Mouse (Mus musculus): ENCODE measurements around the gene Ppp1r10.
"Not testable (repeated sequence)": the region's sequence is repeated elsewhere in the genome, so short reads cannot be mapped to it uniquely, and the experiment has no call there.

The Ppp1r10 gene

DNA sequence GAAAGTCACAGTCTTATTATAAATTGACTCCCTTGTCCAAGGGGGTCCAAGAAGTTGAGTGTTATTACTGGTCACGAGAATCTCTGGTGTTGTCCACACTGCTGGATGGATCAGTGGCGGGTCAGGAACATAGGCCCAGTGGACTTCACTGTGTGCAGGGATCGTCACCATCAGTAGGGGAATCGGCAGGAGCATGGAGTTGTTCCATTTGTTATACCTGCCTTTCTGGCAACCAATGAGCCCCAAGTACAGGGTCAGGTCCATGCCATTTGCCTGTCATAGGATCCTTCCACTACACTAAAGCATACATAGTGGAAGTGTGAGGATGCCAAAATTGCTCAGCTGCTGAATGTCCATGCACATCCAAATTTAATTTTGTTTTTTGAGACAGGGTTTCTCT is 16.4 kb downstream of the Ppp1r10 start:
- DNase-seq: no peak

DNA sequence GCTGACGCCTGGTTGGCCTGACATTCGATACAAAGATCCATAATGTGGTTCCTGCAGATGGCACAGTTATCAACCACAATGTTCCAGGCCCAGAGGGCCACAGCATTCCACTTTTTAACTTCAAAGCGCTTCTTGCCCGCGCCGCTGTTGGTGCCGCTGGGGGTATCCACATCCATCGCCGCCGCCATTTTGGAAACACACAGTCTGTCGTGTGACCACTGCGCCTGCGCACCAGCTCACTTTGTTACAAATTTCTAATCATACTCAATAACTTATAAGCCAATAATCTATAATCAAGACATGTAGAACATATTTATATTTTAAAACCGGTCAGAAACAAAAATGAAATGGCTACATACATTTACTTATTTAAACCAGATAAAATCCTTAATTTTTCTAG is 19.5 kb downstream of the Ppp1r10 start:
- DNase-seq: not testable (repeated sequence)

DNA sequence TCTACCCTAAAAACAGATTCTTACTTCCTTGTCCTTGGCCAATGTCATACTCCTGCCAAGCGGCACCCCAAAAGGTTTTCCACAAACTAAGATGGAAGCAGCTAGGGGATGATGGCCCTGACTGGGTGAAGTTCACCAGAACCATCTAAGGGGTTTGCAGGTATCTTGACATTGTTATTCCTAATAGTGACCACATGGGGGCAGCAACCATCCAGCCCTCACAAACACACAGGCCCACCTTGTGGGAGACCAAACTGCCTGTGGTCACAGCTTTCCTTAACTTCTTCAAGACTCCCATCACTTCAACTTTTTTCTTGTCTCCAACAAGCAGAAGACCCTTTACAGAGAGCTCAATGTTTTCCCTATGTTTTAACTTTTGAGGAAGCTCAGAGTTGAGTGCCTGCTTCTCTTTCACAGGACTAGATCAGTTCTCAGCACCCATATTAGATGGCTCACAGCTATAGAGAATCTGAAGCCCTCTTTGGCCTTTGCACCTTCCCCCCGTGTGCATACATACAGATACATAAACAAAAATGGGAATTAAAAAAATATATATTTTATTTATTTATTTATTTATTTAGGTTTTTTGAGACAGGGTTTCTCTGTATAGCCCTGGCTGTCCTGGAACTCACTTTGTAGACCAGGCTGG is 21.6 kb downstream of the Ppp1r10 start:
- DNase-seq: peak; percentile 64

DNA sequence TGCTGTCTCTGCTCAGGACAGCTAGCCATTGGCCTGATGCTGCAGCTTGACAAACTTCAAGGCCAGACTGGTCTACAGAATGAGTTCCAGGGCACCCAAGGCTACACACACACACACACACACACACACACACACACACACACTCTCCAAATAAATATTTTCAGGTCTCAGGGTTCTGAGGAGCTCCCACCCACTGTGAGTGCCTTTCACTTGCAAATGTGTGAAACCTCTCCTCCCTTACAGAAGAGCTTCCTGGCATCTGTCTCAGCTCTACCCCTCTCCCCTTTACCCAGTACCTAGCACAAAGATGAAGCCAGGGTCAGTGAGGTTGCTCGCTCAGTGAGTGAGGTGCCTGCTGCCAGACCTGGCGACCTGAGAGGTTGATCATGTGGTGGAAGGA is 22.9 kb downstream of the Ppp1r10 start:
- no peak for DNase-seq

DNA sequence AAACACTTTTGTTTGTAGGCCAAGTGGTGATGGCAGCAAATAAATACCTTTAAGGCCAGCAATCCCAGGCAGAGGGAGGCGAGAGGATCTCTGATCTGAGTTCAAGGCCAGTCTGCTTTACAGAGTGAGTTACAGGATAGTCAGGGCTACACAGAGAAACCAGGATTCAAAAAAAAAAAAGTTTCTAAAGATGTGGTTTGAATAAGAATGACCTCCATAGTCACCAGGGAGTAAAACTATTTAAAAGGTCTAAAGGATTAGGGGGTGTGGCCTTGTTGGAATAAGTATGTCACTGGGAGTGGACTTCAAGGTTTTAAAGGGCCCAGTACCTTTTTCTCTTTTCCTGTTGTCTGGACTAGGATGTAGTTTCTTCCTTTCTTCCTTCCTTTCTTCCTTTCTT is 23.7 kb downstream of the Ppp1r10 start:
- no peak for DNase-seq

DNA sequence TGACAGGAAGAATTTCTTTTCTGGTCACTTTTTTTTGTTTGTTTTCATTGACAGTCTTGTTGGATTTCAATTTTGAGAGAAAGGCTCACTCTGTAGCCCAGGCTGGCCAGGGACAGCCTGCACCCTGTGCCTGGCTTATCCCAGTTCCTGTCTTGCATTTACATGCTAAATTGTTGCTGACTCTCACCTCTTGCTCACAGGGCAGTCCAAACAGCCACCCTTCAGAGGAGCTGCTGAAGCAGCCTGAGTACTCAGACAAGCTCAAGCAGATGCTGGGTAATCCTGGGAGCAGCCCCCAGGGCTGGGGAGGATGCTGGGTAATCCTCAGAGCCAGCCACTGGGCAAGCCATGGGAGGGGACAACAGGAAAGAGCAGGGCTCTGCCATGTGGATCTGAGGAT is 34.7 kb downstream of the Ppp1r10 start:
- not testable (repeated sequence) for DNase-seq

DNA sequence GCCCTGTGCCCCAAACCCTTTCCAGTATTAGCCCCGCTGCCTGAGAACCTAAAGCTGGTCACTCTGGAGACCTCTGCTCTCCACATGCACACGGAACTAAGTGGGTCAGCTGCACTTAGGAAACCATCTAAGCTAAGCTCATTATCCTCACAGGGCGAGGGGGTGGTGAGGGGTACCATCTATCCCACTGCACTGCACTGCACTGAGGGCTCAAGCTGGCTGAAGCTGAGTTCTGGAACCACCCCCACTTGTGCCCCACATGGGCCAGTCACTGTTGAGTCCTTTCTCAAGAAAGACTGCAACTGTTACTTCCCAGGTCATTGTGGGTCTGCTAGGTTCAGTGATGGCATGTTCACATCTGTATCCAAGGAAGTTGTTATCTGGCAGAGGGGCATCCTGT is 36.3 kb downstream of the Ppp1r10 start:
- not testable (repeated sequence) for DNase-seq

DNA sequence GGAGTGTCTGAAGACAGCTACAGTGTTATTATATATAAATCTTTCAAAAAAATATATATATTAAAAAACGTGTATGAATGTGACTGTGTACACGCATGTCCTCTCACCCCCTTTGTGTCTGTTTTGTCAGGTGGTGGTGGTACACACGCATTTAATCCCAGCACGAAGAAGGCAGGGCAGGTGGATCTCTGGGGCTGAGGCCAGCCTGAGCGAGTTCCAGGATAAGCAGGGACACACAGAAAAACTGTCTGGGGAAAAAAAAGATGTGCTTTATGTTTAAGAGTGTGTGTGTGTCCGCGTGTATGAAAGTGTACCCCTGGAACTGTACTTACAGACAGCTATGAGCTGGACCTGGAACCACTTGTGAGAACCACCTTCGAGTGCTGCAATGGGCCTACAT is 38.4 kb downstream of the Ppp1r10 start:
- no peak for DNase-seq

DNA sequence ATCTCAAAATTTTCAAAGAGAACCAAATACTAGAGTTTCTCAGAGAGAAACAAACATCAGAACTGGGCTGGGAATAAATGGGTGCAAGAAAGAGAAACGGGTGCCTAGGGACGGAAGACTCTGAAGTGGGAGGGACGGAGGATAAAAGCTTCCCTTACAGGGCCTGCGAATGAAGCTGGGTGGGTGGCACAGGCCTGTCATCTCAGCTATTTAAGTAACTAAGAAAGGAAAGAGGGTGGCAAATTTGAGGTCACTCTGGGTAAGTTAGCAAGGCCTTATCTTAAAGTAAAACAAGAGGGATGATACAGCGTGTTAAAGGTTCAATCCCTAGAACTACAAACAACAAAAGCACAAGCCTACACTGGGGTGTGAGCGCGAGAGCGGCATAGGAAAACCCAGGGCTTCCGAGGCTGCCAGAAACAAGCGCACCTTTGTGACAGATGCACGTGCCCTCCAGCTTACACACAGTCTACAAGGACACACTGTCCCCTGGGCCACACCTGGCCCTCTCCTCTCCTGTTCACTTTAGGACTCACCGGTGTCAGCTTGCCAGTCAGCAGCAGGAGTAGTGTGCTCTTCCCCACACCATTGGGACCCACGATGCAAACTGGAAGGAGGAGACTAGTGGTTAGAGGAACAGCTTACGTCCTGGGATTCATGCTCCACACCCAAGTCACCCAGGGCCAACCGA is 42.4 kb downstream of the Ppp1r10 start:
- no peak for DNase-seq

DNA sequence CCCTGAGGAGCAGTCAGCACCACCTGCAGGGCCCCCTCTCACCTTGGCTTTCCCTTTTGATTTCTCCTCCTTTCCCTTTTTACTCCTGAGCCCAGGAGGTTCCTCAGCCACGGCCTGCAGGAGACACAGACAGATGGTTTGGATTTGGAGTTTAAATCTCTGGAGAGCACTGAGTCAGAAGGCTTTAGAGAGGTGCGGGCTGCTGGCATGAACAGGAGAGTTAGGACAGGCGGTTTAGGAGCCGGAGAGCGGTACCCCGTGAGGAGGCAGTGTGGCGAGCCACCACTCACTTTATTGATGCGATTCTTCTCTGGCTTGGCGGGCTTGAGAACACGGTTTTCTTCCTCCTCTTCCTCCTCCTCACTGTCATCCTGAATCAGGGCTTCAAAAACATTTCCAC is 47.0 kb downstream of the Ppp1r10 start:
- no peak for DNase-seq

DNA sequence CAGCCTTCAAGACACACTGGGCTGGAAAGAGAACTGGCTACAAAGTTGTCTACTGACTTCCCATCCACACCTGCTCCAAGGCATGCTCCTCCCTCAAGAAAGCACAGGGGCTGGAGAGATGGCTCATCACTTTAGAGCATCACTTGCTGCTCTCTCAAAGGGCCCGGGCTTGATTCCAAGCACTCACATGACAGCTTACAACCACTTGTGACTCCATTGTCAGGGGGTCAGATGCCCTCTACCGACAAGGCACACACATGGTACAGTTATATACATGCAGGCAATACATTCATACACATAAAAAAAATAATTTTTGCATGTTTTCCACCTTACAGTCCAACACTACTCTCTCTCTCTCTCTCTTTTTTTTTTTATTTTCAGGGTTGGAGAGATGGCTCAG is 51.4 kb downstream of the Ppp1r10 start:
- DNase-seq: no peak

DNA sequence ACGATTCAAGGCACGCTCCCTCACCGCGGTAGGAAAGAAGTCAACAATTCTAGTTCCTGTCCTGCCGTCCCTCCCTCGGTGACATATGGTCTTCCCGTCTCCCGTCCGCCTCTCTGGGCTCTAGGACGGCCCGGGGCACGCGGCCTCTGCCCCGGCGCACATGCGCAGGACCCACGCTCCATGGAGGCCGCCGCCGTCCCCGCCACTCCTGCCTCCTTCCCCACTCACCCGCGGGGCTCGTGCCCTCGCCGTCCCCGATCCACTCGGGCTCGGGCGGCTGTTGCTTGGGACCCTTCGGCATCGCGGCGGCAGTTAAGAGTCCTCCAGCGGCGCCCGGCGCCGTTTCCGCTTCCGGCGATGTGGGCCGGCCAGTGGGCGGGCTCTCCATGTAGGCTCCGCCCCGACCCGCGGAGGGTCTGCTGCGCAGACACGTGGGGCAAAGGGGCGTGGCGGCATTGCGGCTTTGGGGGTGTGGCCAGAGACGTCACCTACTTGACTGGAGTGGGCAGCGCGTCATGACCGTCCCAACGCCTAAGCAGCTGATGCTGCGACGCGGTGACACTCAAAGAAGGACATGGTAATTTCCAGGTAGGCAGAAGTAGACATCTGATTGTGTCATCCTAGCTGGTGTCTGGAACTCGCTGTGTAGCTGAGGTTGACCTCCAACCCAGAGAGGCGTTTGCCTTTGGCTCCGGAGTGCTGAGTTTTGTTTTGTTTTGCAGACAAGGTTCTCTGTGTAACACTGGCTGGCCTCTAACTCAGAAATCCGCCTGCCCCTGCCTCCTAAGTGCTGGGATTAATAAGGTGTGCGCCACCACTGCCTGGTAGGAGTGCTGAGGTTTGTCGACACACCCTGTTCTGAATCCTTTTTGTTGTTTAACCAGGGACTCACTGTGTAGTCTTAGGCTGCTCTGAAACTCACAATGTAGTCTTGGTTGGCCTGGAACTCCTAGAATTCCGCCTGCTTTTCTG is 53.5 kb downstream of the Ppp1r10 start, which contains the start of gene Abcf1:
TSS of gene Abcf1 (minus strand) at position 344 of the 972 bp plus-strand sequence.
- DNase-seq: peak; percentile 100

DNA sequence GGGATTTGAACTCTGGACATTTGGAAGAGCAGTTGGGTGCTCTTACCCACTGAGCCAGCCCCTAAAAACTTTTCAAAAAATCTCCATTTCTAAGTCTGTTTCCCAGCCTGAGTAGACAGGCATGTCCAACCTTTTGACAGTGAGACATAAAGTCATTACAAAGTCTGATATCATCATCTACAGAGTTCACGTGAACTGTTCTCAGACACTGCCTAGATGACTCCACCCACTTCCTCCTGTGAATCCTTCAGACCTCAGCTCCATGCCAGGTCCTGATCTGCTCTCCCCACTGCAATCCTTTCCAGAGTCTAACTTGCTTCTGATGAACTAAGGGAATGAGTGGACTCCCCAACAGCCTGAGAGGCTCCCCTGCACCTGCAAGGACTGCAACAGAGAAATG is 55.9 kb downstream of the Ppp1r10 start:
- DNase-seq: no peak

DNA sequence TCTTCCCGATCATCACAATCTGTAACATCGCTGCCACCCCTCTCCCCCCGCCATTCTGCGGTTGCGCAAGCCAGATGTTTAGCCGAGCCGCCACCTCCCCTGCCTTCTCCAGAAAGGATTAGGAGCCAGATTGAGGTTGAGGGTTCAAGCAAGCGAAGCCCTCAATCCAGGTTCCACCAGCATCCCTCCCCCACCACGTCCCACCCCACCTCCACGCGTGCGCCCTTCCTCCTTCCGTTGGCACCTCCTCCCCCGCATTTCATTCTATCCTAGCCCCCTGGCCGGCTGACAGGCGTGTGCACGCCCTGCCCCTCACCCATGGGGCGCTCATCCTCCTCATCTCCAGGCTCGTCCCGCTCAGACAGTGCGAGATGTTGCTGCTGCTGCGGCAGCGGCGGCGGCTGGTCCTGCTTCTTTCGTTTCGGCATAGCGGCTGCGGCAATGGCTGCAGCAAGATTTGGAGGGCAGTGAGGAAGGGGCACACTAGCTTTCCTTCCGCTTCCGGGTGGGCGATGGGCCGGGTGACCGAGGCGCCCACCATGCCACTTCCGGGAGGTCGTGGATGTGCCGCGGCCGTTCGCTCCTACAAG is 62.7 kb downstream of the Ppp1r10 start:
- peak; percentile 78 for DNase-seq

DNA sequence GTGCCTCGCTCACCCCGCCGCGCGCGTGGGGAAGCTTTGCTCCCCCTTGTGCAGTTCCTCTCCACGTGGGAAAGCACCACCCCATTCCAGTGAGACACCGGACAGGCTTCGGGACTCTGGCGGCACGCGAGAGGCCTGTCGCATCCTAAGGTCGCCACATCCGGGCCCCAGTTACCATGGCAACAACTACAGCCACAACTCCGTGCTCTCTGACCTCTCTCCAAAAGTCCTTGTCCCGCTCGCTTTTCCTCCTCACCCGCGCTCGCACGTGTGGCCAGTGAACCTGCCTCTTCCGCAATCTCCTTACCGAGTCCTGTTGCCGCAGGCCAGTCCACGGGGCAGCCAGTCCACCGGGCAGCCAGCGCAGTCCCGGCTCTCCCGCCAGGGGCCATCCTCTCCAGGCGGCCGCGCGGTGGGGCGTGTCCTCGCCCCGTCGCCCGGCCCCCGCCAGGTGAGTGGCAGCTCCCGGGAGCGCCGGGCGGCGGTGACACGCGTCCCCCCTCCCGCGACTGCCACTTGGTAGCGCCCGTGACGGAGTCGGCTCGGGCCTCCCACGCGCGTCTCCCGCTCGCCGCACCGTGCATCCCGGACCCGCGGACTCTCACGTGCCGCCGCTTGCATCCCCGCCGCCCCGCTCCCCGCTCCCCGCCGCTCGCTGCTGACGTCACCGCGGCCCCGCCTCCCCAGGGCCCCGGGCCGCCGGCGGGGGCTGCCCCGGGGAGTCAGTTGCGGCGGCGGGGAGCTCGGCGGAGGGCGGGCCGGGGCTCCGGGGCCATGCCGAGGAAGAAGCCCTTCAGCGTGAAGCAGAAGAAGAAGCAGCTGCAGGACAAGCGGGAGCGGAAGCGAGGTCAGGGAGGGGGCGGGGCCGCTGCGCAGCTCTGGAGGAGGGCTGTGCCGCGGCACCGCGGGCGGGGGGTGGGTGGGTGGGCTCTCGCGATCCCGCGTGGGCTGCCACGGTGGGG is 63.4 kb downstream of the Ppp1r10 start, which contains the start of the genes Gnl1 and Prr3:
TSS of gene Gnl1 (plus strand) at position 451 of the 962 bp plus-strand sequence.
TSS of gene Prr3 (minus strand) at position 836 of the 962 bp plus-strand sequence.
- peak; percentile 93 for DNase-seq

DNA sequence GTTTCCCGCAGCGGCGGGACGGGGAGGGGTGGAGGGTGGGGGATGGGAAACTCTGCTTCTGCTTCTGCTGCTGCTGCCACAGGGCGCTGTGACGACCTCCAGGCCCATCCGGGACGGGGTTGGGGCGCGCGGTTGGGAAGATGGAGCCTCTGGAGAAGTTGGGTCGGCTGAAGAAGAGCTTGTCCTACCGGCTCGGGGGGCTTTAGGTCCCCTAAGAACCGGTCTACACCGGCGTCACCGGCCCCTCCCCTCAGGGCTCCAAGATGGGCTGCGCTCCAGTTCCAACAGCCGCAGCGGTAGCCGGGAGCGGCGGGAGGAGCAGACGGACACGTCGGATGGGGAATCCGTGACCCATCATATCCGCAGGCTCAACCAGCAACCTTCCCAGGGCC is 64.1 kb downstream of the Ppp1r10 start:
- no peak for DNase-seq

DNA sequence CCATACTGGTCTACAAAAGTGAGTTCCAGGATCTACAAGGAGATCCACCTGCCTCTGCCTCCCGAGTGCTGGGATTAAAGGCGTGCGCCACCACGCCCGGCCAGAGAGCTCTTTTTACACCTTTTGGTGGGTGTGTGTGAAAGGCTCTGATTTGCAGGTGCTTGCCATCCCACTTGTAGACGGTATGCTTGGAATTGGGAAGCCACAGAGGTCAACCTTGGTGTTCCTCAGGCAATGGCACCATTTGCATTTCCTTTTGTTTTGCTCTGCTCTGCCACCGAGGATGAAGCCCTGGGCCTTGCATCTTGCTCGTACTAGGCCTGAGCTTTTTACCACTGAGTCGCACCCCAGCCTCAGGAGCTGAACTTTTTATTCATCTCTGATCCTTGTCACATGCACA is 65.5 kb downstream of the Ppp1r10 start:
- DNase-seq: no peak

All from thymus, postnatal 4 days (tissue).